ENCODE assay signal across 8 mouse cellular contexts in the genomic region with DNA sequence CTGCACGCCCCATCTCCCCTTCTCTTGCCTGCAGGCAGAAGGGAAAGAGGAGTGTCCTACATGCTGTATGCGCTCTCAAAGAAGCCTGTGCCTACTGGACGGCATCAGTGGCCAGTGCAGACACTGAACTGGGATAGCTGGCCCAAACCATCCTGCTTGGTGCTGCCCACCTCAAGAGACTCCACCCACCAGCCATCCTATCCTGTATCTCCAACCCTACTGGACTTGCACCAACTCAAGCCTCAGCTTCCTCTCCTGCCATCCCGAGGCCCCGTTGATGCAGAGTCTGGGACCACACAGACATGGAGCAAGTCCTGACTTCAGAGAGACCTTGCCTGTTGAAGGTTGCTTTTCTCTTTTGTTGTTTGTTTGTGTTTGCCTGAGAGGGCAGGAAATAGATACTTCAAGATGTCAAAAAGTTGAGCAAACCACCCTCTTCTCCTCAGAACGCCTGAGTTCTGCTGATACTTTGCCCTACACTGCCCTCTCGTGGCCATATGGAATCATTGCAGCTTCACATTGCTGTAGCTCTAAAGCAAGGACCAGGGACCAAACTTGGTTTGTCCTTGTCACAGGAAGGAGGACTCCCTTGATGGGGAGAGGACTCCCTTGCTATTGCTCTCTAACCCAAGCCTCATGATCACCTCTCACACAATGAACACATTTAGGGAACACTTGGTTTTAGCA. TPM values are rescaled to one million over a fixed set of nuclear protein-coding genes. Genes with fewer than 3 reads are reported as not detected.
DNase-seq lines count a peak whose midpoint lies in the region; ATAC-seq and TF ChIP-seq lines count a peak whose summit lies in the region.

No protein-coding gene starts in this region.

- DNase-seq in urinary bladder, postnatal 14 days (ENCODE audit: low spot score): peak; percentile 74
- no peak for DNase-seq in urinary bladder, postnatal 10 days (ENCODE audit: low spot score)
- DNase-seq in gastrocnemius, postnatal 10 days: peak; percentile 63
- peak; percentile 65 to 75 for DNase-seq in kidney, adult 8-10 months
- peak; percentile 76 for DNase-seq in limb, embryonic 11.5 days (ENCODE audit: low spot score)
- DNase-seq in midbrain, postnatal 0 days (ENCODE audit: low spot score): peak; percentile 84
- DNase-seq in spleen, postnatal 10 days (ENCODE audit: low spot score in 2 of 2): peak; percentile 51 to 76

- peak; percentile 99 for TF ChIP-seq CTCF in midbrain, postnatal 0 days (IDR thresholded peaks at IDR 0.05)

- H3K9me3 ChIP-seq in limb, embryonic 11.5 days (ENCODE audit: control insufficient read depth, low read length): no peaks in the 10 kb centered on the region
- H3K9me3 ChIP-seq in midbrain, postnatal 0 days (ENCODE audit: low read length): no peaks in the 10 kb centered on the region

- H3K4me1 ChIP-seq in limb, embryonic 11.5 days (ENCODE audit: control insufficient read depth, insufficient read depth, low read length): no peaks in the 10 kb centered on the region
- H3K4me1 ChIP-seq in midbrain, postnatal 0 days (ENCODE audit: insufficient read depth, low read length): no peaks in the 10 kb centered on the region

- WGBS in limb, embryonic 11.5 days: 55% methylated on average over 7 of the region's 7 CpGs
- WGBS in midbrain, postnatal 0 days: 61% methylated on average over 7 of the region's 7 CpGs

- H3K36me3 ChIP-seq in limb, embryonic 11.5 days (ENCODE audit: control insufficient read depth, insufficient read depth, low read length): no peaks in the 10 kb centered on the region
- no peaks in the 10 kb centered on the region for H3K36me3 ChIP-seq in midbrain, postnatal 0 days (ENCODE audit: insufficient read depth, low read length)

- no peak overlapping the region for H3K9ac ChIP-seq in limb, embryonic 11.5 days (ENCODE audit: low read length)
- H3K9ac ChIP-seq in midbrain, postnatal 0 days (replicated peaks; ENCODE audit: low read length, poor library complexity, severe bottlenecking): no peak overlapping the region

- no peak overlapping the region for H3K27ac ChIP-seq in limb, embryonic 11.5 days (replicated peaks; ENCODE audit: low read depth, low read length)
- no peak overlapping the region for H3K27ac ChIP-seq in midbrain, postnatal 0 days (ENCODE audit: low read depth, low read length)

- ATAC-seq in common myeloid progenitor, adult 5-6 weeks (replicated peaks; ENCODE audit: low read depth, poor library complexity, severe bottlenecking): peak; percentile 86
- ATAC-seq in limb, embryonic 11.5 days (ENCODE audit: insufficient number of reproducible peaks, low FRiP score, low TSS enrichment, low read depth): no peak
- ATAC-seq in midbrain, postnatal 0 days (ENCODE audit: low FRiP score): peak; percentile 51; the same call in 1 of the 2 replicates

- no peak overlapping the region for H3K4me3 ChIP-seq in limb, embryonic 11.5 days (ENCODE audit: low read depth, low read length)
- H3K4me3 ChIP-seq in midbrain, postnatal 0 days (ENCODE audit: low read depth, low read length): no peak overlapping the region

- H3K4me2 ChIP-seq in limb, embryonic 11.5 days (ENCODE audit: low read depth, severe bottlenecking): no peak overlapping the region
- H3K4me2 ChIP-seq in midbrain, postnatal 0 days (ENCODE audit: low read depth, low read length, poor library complexity, severe bottlenecking): no peak overlapping the region

- H3K27me3 ChIP-seq in limb, embryonic 11.5 days (ENCODE audit: control insufficient read depth, insufficient read depth, low read length): no peaks in the 10 kb centered on the region
- no peaks in the 10 kb centered on the region for H3K27me3 ChIP-seq in midbrain, postnatal 0 days (ENCODE audit: insufficient read depth, low read length)

RNA-seq across cellular contexts. Expression of gene Inmt, which starts 7.9 kb away (rescaled TPM):
- total RNA-seq in common myeloid progenitor, adult 5-6 weeks (2017): not detected in 2 replicates
- total RNA-seq in gastrocnemius, postnatal 10 days (2021): under 1 TPM; 0.25 to 0.89 TPM
- polyA plus RNA-seq in limb, embryonic 11.5 days (2014; fragmentation: Nextera tagmentation; extraction: Ambion mirVana): 0.13 and 0.17 TPM in 2 replicates
- not detected in 2 replicates for total RNA-seq in midbrain, postnatal 0 days (2014; rRNA removed)
- polyA plus RNA-seq in midbrain, postnatal 0 days (2015; fragmentation: Nextera tagmentation; extraction: Ambion mirVana): not detected in 2 replicates

RNA-seq across cellular contexts. Expression of gene Crhr2, which starts 34.1 kb away (rescaled TPM):
- not detected in 2 replicates for total RNA-seq in common myeloid progenitor, adult 5-6 weeks (2017)
- 1 to 10 TPM; 3.4 to 4.8 TPM for total RNA-seq in gastrocnemius, postnatal 10 days (2021)
- not detected in 2 replicates for polyA plus RNA-seq in limb, embryonic 11.5 days (2014; fragmentation: Nextera tagmentation; extraction: Ambion mirVana)
- total RNA-seq in midbrain, postnatal 0 days (2014; rRNA removed): 1.8 and 3.0 TPM in 2 replicates
- polyA plus RNA-seq in midbrain, postnatal 0 days (2015; fragmentation: Nextera tagmentation; extraction: Ambion mirVana): 2.0 TPM in 2 replicates

RNA-seq across cellular contexts. Expression of gene Mindy4, which starts 36.3 kb away (rescaled TPM):
- total RNA-seq in common myeloid progenitor, adult 5-6 weeks (2017): 8.0 and 11.5 TPM in 2 replicates
- 1 to 10 TPM; 3.3 to 4.1 TPM for total RNA-seq in gastrocnemius, postnatal 10 days (2021)
- polyA plus RNA-seq in limb, embryonic 11.5 days (2014; fragmentation: Nextera tagmentation; extraction: Ambion mirVana): 17.2 and 17.4 TPM in 2 replicates
- total RNA-seq in midbrain, postnatal 0 days (2014; rRNA removed): 8.8 and 10.9 TPM in 2 replicates
- 9.6 and 10.0 TPM in 2 replicates for polyA plus RNA-seq in midbrain, postnatal 0 days (2015; fragmentation: Nextera tagmentation; extraction: Ambion mirVana)
